Mouse (Mus musculus) Patski (cell line): ENCODE data around the gene Srgap1. TPM values are rescaled to one million over a fixed set of nuclear protein-coding genes. Genes with fewer than 3 reads are reported as not detected.

Source experiments
- ATAC-seq: fragments of 100-300 bp; one replicate; pipeline ENCODE4 v1.8.0; 2021
- CTCF ChIA-PET: fragments of 350-600 bp; sonication (Branson Sonifier 250); formaldehyde crosslinking; loops from one replicate; lab custom pipeline; 2022; ENCODE audit warnings: inconsistent platforms; lab: Charles Lee
- POLR2A ChIA-PET: fragments of 350-600 bp; sonication (Branson Sonifier 250); formaldehyde crosslinking; loops from one replicate; lab custom pipeline; 2022; ENCODE audit warnings: antibody characterized with exemption, inconsistent platforms; lab: Charles Lee
- DNase-seq: peaks from one replicate; pipeline ENCODE4 v3.0.0-alpha.2; 2011; ENCODE audit warnings: low read depth, low spot score
- H3K27me3 ChIP-seq: fragments of 371-371 bp; one replicate; pipeline ENCODE4 v1.5.1; 2021
- CTCF ChIP-seq: fragments of 100-300 bp; IDR thresholded peaks from one replicate; pipeline ENCODE4 v1.5.1; 2021
- in situ Hi-C: fragments of 300-500 bp; cut with MboI; formaldehyde crosslinking; loops from 3 replicates; pipeline ENCODE4 v1.11.1; 2018; ENCODE audit warnings: low pct_unique_long_range_greater_than_20kb, mixed read lengths
- polyA plus RNA-seq: library from polyadenylated mRNA; unstranded; gene quantifications from one replicate; pipeline ENCODE4 v1.2.3, GENCODE M21; 2021

The Srgap1 gene
- polyA plus RNA-seq = 17.4 TPM

DNA sequence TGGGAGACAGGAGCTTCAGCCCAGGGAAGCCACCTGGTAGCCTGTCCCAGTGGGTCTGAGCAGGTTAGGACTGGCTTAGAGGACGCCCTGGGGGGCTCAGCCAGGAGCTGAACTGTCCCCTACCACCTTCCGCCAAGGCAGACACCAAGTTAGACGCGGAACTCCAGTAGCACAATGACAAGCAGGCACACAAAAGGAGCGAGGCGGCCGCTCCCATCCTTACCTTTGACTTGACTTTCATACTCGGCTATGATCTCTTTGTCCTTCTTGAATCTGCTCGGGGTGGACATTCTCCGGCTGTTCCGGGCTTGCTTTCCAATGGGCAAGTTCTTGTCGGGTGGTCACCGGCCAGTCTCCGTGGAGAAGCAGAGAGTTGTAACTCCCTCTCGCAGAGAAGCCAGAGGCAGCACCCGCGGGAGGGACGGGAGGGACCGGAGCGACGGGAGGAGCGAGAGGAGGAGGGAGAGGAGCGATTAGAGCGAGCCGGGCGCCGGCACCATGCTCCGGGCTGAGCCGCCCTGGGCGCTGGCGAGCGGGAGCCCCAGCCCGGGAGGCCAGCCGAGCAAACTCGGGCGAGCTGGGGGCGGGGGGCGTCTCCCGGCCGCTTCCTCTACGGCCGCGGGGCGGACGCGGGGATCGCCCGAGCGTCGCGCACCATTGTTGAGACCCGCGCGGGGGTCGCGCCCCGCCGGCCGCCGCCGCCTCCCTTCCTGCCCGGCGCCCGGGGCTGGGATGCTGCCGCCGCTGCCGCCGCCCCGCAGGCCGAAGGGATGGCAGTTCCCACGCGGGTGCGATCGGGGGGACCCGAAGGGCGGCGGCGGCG, at the start of gene Srgap1:
Srgap1 (minus strand) TSS at position 412 of the 823 bp plus-strand sequence.
- ChIA-PET POLR2A (interaction anchor here (0.7 kb wide), 1 partner anchor 209 kb away, joined by 3 read pairs; no protein-coding TSS in a partner anchor), CTCF (interaction anchor here (1.2 to 1.5 kb wide), 4 partner anchors 30 to 282 kb away, joined by 3 to 6 read pairs (median 3); no protein-coding TSS in a partner anchor)
- ATAC-seq (peak; percentile 73), DNase-seq (no peak)
- no peak for TF ChIP-seq CTCF
- no peaks in the 10 kb centered on the region for H3K27me3 ChIP-seq
- in situ Hi-C loops = no loop called here

DNA sequence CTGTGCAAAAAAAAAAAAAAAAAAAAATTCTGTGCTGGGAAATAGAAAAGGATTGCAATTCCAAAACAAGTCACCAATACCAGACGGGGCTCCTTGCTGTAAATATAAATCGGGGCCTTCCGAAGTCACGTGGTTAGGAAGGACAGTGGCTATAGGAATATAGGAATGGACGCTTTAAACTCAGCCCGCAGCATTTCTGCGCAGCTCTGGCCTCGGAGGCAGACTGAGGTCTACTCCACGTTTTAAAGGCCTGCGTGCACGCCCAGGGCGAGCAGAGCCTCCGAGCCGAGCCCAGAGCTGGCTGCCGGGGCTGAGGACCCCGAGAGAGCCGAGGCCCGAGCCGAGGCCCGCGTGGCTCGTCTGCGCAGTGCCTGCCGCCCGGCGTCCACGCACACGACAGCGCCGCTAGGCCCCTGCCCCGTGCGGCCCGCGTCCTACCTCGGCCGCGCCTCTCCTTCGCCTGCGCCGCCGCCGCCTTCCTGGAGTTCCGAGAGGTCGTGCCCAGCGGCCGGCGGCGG, 49.4 kb upstream of the Srgap1 start:
- POLR2A ChIA-PET = no interaction called here
- in situ Hi-C loops = no loop called here
- no peak for DNase-seq

DNA sequence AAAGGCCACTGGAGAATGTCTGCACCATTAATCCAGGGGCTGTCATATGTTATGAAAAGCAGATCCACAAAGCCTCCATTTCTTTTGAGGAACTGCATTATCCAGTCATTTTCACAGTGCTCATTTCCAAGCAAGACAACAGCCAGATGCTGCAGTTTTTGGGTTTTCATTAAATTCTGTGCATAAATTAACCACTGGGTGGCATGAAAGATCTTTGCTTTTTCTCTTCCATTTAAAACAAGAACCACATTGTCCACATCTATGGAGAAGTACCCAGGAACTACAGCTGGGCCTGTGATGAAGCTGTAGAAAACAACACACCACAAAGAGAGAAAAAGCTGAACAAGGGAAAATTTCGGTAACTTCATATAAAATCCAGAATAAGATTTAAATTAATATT, 43.4 kb upstream of the Srgap1 start:
- no peak for ATAC-seq
- no peaks in the 10 kb centered on the region for H3K27me3 ChIP-seq
- DNase-seq = no peak
- POLR2A ChIA-PET = no interaction called here
- TF ChIP-seq CTCF = no peak
- CTCF ChIA-PET = interaction anchor here (0.8 to 1.4 kb wide), 2 partner anchors 15 to 38 kb away, joined by 3 read pairs; no protein-coding TSS in a partner anchor
- in situ Hi-C loops = no loop called here

More for the DNA sequence above, 49.4 kb upstream of the Srgap1 start:
- peak; percentile 28 for ATAC-seq
- CTCF ChIA-PET = no interaction called here
- TF ChIP-seq CTCF = no peak
- H3K27me3 ChIP-seq = no peaks in the 10 kb centered on the region

DNA sequence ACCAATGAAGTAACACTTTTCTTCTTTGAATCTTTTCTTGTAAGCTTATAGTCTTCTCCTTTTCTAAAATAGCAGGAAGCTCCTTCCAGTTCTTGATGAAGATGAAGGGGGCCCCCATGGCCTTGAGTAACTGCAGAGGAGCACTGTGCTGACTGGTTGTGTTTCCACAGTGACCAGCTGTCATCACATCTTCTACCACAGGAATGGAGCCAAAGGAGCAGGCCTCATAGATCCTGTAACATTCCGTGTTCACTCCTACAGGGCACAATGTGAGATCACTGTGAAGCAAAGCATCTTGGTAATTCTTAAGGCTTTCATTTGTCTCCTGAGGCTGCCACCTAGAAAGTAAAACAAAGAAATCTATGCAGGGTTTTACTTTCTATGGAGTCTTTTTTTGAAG, 34.2 kb upstream of the Srgap1 start:
- no peaks in the 10 kb centered on the region for H3K27me3 ChIP-seq
- POLR2A ChIA-PET = no interaction called here
- CTCF ChIA-PET = no interaction called here
- no peak for TF ChIP-seq CTCF
- in situ Hi-C loops = no loop called here
- DNase-seq (no peak), ATAC-seq (no peak)

DNA sequence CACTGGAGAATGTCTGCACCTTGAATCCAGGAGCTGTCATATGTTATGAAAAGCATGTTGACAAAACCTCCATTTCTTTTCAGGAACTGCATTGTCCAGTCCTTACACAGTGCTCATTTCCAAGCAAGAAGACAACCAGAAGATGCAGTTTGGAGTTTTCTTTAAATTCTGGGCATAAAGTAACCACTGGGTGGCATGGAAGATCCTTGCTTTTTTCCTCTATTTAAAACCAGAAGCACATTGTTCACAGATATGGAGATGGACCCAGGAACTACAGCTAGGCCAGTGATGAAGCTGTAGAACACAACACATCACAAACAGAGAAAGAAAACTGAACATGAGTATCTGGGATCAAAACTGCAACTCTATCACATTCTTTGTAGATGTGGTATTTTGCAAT, 22.0 kb upstream of the Srgap1 start:
- in situ Hi-C loops = no loop called here

DNA sequence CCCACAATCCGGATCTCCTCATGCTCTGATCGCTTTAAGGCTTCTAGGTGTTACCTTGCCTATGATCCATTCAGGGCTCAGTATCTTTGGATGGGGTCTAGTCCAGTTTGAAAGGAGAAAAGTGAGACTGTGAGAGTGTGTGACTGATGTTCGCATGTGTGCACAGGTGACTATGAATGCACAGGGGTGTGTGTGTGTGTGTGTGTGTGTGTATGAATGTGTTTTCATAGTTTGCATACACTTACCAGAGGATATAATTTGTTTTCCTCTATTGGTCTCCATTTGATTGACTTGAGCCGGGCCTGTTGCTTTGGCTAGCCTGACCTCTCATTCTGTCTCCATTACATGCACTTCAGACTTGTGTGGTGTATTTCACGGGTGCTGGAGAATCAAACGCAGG, 8.7 kb upstream of the Srgap1 start:
- CTCF ChIA-PET = interaction anchor here (1.2 to 1.4 kb wide), 2 partner anchors 330 to 340 kb away, joined by 4 to 5 read pairs; no protein-coding TSS in a partner anchor
- H3K27me3 ChIP-seq = no peaks in the 10 kb centered on the region
- no peak for ATAC-seq
- POLR2A ChIA-PET = no interaction called here
- no peak for TF ChIP-seq CTCF
- in situ Hi-C loops = no loop called here
- DNase-seq = no peak

More for the DNA sequence above, 22.0 kb upstream of the Srgap1 start:
- CTCF ChIA-PET = interaction anchor here (0.8 to 2.7 kb wide), 2 partner anchors 14 to 254 kb away, joined by 3 to 10 read pairs; no protein-coding TSS in a partner anchor
- ATAC-seq (no peak), DNase-seq (no peak)
- POLR2A ChIA-PET = no interaction called here
- peak; percentile 20 for TF ChIP-seq CTCF
- H3K27me3 ChIP-seq = peaks cover 2% of the 10 kb centered on the region

DNA sequence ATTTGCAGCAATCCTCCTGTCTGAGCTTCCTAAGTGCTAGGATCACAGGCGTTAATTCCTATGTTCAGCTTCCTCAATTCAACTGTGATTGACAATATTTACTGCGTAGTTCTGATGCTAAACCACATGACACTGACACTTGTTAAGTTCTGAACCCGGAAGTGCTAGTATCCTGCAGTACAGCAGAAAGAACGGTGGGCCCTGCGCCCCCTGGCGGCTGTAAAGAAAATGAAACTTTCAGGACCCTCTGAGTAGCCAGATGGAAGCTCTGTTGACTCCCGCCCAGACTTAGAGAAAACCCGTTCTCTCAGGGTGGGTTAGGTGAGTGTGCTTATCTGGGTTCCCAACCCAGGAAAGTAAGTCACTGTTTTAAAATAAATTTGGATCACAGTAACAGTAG, 7.4 kb upstream of the Srgap1 start:
- no peaks in the 10 kb centered on the region for H3K27me3 ChIP-seq
- ChIA-PET POLR2A (no interaction called here), CTCF (interaction anchor here (0.7 to 3.4 kb wide), 17 partner anchors 8 to 374 kb away, joined by 3 to 17 read pairs (median 4); partner anchors contain the start of gene BC048403)
- in situ Hi-C loops = loop anchor here (5.0 kb wide), 3 partner anchors 217 to 357 kb away; no protein-coding TSS in a partner anchor
- ATAC-seq (peak; percentile 32), DNase-seq (no peak)
- peak; percentile 90 for TF ChIP-seq CTCF

DNA sequence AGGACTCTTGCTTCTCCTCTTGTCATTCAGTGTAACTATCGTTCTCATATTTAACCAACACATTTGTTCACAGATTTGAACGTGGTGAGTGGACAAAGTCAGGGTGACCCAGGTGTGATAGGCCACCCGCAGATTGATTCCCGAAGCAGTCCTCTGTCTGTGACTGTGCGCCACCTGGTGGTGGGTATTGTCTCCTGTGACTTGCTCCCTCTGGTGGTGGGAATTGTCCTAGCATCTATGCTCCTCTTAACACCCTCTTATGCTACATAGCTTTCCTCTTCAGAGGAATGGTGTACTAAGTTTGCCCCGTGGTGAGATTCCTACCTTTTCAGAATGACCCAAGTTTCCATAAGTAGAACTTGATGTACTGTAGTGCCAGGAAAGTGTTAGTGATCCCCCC, 4.7 kb upstream of the Srgap1 start:
- CTCF ChIA-PET = interaction anchor here (0.5 to 3.4 kb wide), 29 partner anchors 16 to 424 kb away, joined by 3 to 17 read pairs (median 4); partner anchors contain the start of gene BC048403
- in situ Hi-C loops = loop anchor here (5.0 kb wide), 3 partner anchors 215 to 355 kb away; no protein-coding TSS in a partner anchor
- peak; percentile 99 for TF ChIP-seq CTCF
- DNase-seq = no peak
- H3K27me3 ChIP-seq = no peaks in the 10 kb centered on the region
- POLR2A ChIA-PET = interaction anchor here (0.9 kb wide), 1 partner anchor 294 kb away, joined by 3 read pairs; no protein-coding TSS in a partner anchor
- ATAC-seq = no peak

DNA sequence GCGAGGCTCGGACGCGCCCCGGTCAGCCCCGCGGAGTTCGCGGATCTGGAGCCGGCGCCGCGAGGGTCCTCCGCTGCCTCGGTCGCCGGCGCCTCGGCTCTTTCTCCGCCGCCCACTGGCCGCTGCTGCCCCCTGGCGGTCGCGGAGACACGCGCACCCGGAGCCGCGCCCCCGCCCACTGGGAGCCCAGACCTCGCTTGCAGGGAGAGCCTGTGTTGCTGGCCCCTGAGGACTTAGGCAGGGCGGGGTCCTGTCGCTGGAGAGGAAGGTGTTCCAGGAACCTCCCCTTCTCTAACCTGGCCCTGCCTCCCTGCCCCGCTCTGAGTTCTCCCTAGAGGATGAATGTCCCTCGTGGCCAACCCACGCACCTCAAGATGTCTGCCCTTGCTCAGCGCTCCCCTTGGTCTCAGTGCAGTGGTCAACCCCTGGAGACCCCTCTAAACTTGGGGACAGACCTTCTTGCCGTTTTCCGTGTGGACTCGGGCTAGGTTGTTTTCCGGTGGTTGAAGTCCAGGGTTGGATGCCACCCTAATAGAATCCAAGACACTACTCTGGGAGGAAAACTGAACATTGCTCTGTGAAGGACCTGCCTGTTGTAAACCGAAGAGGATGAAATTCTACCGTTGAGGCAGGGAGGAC, 731 bp upstream of the Srgap1 start:
- ATAC-seq (peak; percentile 87), DNase-seq (no peak)
- peak; percentile 100 for TF ChIP-seq CTCF
- POLR2A ChIA-PET = no interaction called here
- H3K27me3 ChIP-seq = no peaks in the 10 kb centered on the region
- in situ Hi-C loops = no loop called here
- CTCF ChIA-PET = no interaction called here

DNA sequence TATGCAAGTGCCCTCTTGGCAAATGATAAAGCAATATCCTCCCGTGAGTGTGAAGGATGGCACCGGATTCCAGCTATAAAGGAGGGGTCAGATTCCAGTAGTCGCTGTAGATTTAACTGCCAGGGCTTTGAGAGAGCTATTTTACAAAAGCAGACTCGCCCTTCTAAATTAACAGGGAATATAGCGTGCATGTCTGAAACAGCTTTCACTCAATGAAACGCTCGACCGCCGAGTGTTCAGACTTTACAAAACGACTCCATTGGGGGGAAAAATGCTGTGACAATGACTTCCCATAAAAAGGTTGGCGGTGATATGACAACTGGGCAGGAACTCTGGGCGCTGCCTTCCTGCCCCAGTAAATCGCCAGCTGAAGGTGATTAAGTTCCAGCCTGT, 608 bp downstream of the Srgap1 start:
- H3K27me3 ChIP-seq = no peaks in the 10 kb centered on the region
- DNase-seq (no peak), ATAC-seq (no peak)
- no peak for TF ChIP-seq CTCF
- ChIA-PET POLR2A (interaction anchor here (0.7 kb wide), 1 partner anchor 208 kb away, joined by 3 read pairs; no protein-coding TSS in a partner anchor), CTCF (interaction anchor here (1.2 to 1.5 kb wide), 4 partner anchors 29 to 281 kb away, joined by 3 to 6 read pairs (median 3); no protein-coding TSS in a partner anchor)
- in situ Hi-C loops = no loop called here
